Mouse (Mus musculus): ENCODE measurements at regions not wholly inside any gene's neighbourhood (a gene's known extent, or its start where the extent isn't known, plus 50 kb on each side); places are given as distances from the start of the nearest gene placed in this dataset.

DNA sequence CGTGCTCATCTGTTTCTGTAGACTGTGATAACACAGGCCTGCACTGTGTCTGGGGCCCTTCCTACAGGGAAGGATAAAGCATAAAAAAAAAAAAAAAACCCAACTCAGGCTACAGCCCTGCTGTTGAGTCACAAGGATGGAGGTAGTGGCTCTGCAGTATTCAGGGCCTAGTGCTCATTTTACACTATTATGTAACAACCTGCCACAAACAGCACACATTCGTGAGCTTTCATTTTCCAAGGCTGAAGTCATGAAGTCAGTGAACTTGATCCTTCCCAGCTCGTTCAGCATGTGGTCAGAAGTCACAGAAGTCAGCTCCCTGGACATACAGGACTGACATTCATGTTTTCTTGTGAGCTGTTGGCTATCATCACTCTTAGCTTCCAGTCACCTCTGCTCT is 199.8 kb upstream of the Vstm2b start:
- no peak for TF ChIP-seq POLR2A (IDR thresholded peaks at IDR 0.05; ENCODE audit: low read depth, low read length)
- TF ChIP-seq CTCF (conservative IDR thresholded peaks at IDR 0.05; ENCODE audit: insufficient read depth, insufficient read length, low read depth, low read length), result no peak
